Mouse (Mus musculus): ENCODE results near the gene Olfr43. TPM values are rescaled to one million over a fixed set of nuclear protein-coding genes. Genes with fewer than 3 reads are reported as not detected.

The Olfr43 gene
- not detected in 2 replicates for polyA plus RNA-seq (2021; fragmentation: Nextera tagmentation)
- long read RNA-seq, experiment 1, result 0 reads
- long read RNA-seq, experiment 2, result 0 reads

GRCm38 (mm10) chr11:74211279-74211678 is at the start of gene Olfr43:
TSS of gene Olfr43 (minus strand) at chr11:74211379.

GRCm38 (mm10) chr11:74259508-74259907 is 48.3 kb upstream of the Olfr43 start, which contains the start of gene Olfr406:
TSS of gene Olfr406 (plus strand) at chr11:74259808.

GRCm38 (mm10) chr11:74185949-74186348 is 25.2 kb downstream of the Olfr43 start, which contains the start of gene Olfr403:
TSS of gene Olfr403 (plus strand) at chr11:74186249.

Other genes with a start within 250 kb of the Olfr43 start
- not detected in 2 replicates for gene Olfr398, start 221.0 kb downstream of the Olfr43 start, polyA plus RNA-seq (2021; fragmentation: Nextera tagmentation)
- gene Olfr139, start 154.8 kb downstream of the Olfr43 start, polyA plus RNA-seq (2021; fragmentation: Nextera tagmentation), result not detected in 2 replicates
- gene Olfr399, start 154.8 kb downstream of the Olfr43 start, polyA plus RNA-seq (2021; fragmentation: Nextera tagmentation), result not detected in 2 replicates
- gene Zfp616, start 141.4 kb downstream of the Olfr43 start, polyA plus RNA-seq (2021; fragmentation: Nextera tagmentation), result not detected in 2 replicates
- gene Olfr401, start 97.7 kb downstream of the Olfr43 start, polyA plus RNA-seq (2021; fragmentation: Nextera tagmentation), result not detected in 2 replicates
- gene Olfr402, start 57.9 kb downstream of the Olfr43 start, polyA plus RNA-seq (2021; fragmentation: Nextera tagmentation), result not detected in 2 replicates
- gene Olfr403, start 25.1 kb downstream of the Olfr43 start, polyA plus RNA-seq (2021; fragmentation: Nextera tagmentation), result not detected in 2 replicates
- not detected in 2 replicates for gene Olfr406, start 48.4 kb upstream of the Olfr43 start, polyA plus RNA-seq (2021; fragmentation: Nextera tagmentation)
- gene Olfr59, start 72.4 kb upstream of the Olfr43 start, polyA plus RNA-seq (2021; fragmentation: Nextera tagmentation), result not detected in 2 replicates
- gene Olfr410, start 126.7 kb upstream of the Olfr43 start, polyA plus RNA-seq (2021; fragmentation: Nextera tagmentation), result not detected in 2 replicates
- not detected in 2 replicates for gene Olfr411, start 141.3 kb upstream of the Olfr43 start, polyA plus RNA-seq (2021; fragmentation: Nextera tagmentation)
- gene Olfr412, start 150.7 kb upstream of the Olfr43 start, polyA plus RNA-seq (2021; fragmentation: Nextera tagmentation), result not detected in 2 replicates

All from layer of hippocampus, adult 6 months (tissue).